Mouse (Mus musculus) monocyte, adult 5-6 weeks (primary cell): ENCODE measurements around the gene Tulp3. TPM values are rescaled to one million over a fixed set of nuclear protein-coding genes. Genes with fewer than 3 reads are reported as not detected.
"Not testable (repeated sequence)": the region's sequence is repeated elsewhere in the genome, so short reads cannot be mapped to it uniquely, and the experiment has no call there.

Experiments
- ATAC-seq: fragments of 153-309, 156-312 bp; replicated peaks from 2 replicates; pipeline ENCODE4 v1.8.0; 2017; ENCODE audit warnings: mild to moderate bottlenecking; ENCODE audit not compliant: low TSS enrichment, insufficient number of reproducible peaks, severe bottlenecking, poor library complexity, low FRiP score
- total RNA-seq: library from RNA; stranded (forward); fragments of 200-1000, 200-491, 200-594 nt; gene quantifications from 3 replicates; pipeline ENCODE4 v1.2.3, GENCODE M21; 2017

The Tulp3 gene
- total RNA-seq, 1 experiment from 2014 or later: 0.48 TPM

GRCm38 (mm10) chr6:128362381-128363006, 6.8 kb upstream of the Tulp3 start, which contains the start of the genes Rhno1 and Foxm1:
Gene Rhno1, minus strand, starts transcription at chr6:128362911.
Gene Foxm1, plus strand, starts transcription at chr6:128362967.
- peak; percentile 69 for ATAC-seq

GRCm38 (mm10) chr6:128361901-128362300, 6.2 kb upstream of the Tulp3 start:
- no peak for ATAC-seq

- ATAC-seq: 0 out of 2 replicates have a peak, but pooled peaks have one; percentile 23
Measured at GRCm38 (mm10) chr6:128358999-128359398, 3.3 kb upstream of the Tulp3 start.

GRCm38 (mm10) chr6:128355201-128355681, 410 bp downstream of the Tulp3 start:
- ATAC-seq: no peak

GRCm38 (mm10) chr6:128354140-128354539, 1.5 kb downstream of the Tulp3 start:
- ATAC-seq: no peak

GRCm38 (mm10) chr6:128349711-128350110, 5.9 kb downstream of the Tulp3 start:
- ATAC-seq: no peak

GRCm38 (mm10) chr6:128346782-128347181, 8.9 kb downstream of the Tulp3 start:
- no peak for ATAC-seq

- peak; percentile 68; the same call in 1 of the 2 replicates for ATAC-seq
Measured at GRCm38 (mm10) chr6:128345623-128346022, 10.0 kb downstream of the Tulp3 start.

GRCm38 (mm10) chr6:128341956-128342723, 13.5 kb downstream of the Tulp3 start:
- ATAC-seq: no peak

GRCm38 (mm10) chr6:128338876-128339275, 16.8 kb downstream of the Tulp3 start:
- ATAC-seq: no peak

GRCm38 (mm10) chr6:128337467-128337866, 18.2 kb downstream of the Tulp3 start:
- no peak for ATAC-seq

GRCm38 (mm10) chr6:128334397-128335124, 21.1 kb downstream of the Tulp3 start:
- ATAC-seq: peak; percentile 58; the same call in 1 of the 2 replicates

- ATAC-seq: peak; percentile 76; the same call in 1 of the 2 replicates
Measured at GRCm38 (mm10) chr6:128318317-128318716, 37.3 kb downstream of the Tulp3 start.

GRCm38 (mm10) chr6:128315597-128315996, 40.1 kb downstream of the Tulp3 start:
- ATAC-seq: no peak

GRCm38 (mm10) chr6:128314796-128315195, 40.9 kb downstream of the Tulp3 start:
- no peak for ATAC-seq

GRCm38 (mm10) chr6:128308311-128308710, 47.3 kb downstream of the Tulp3 start:
- no peak for ATAC-seq

GRCm38 (mm10) chr6:128304801-128305200, 50.9 kb downstream of the Tulp3 start:
- ATAC-seq: no peak

- not testable (repeated sequence) for ATAC-seq
Measured at GRCm38 (mm10) chr6:128302640-128303039, 53.0 kb downstream of the Tulp3 start.

- ATAC-seq: no peak
Measured at GRCm38 (mm10) chr6:128301891-128302290, 53.8 kb downstream of the Tulp3 start.
